Mouse (Mus musculus) liver, adult 2 months (tissue): ENCODE measurements around the gene 1110059E24Rik.

Experiments
- CTCF ChIP-seq: fragments of 200-500 bp; IDR thresholded peaks from 2 replicates; pipeline ENCODE4 v1.5.1; 2011; ENCODE audit warnings: low read depth, low read length, control low read depth
- POLR2A ChIP-seq: fragments of 200-500 bp; IDR thresholded peaks from 2 replicates; pipeline ENCODE4 v1.6.1; 2011; ENCODE audit warnings: low read length, control low read depth; ENCODE audit not compliant: insufficient read depth; ENCODE audit errors: extremely low read depth

GRCm38 (mm10) chr19:21585868-21586267 lies 66.9 kb downstream of the 1110059E24Rik start:
- TF ChIP-seq POLR2A (no peak), CTCF (no peak)
